ENCODE assay signal across 8 mouse cellular contexts in genomic region chr5:35189113-35189797, GRCm38 (mm10).
DNase-seq lines count a peak whose midpoint lies in the region; ATAC-seq and TF ChIP-seq lines count a peak whose summit lies in the region.

No protein-coding gene starts in this region.

- H3K4me2 ChIP-seq in hindbrain, embryonic 13.5 days: no peak overlapping the region
- H3K4me2 ChIP-seq in kidney, embryonic 15.5 days: no peak overlapping the region

- no peak for TF ChIP-seq CTCF in heart, adult 2 months (IDR thresholded peaks at IDR 0.05)

- no peaks in the 10 kb centered on the region for H3K9me3 ChIP-seq in hindbrain, embryonic 13.5 days
- H3K9me3 ChIP-seq in hindbrain, embryonic 10.5 days: no peaks in the 10 kb centered on the region
- H3K9me3 ChIP-seq in kidney, embryonic 15.5 days (replicated peaks): no peaks in the 10 kb centered on the region
- H3K9me3 ChIP-seq in limb, embryonic 10.5 days (replicated peaks): no peaks in the 10 kb centered on the region

- ATAC-seq in hindbrain, embryonic 13.5 days (ENCODE audit: low FRiP score): peak; percentile 84
- peak; percentile 54 for ATAC-seq in kidney, embryonic 15.5 days (replicated peaks; ENCODE audit: low FRiP score)
- ATAC-seq in erythroid progenitor cell, adult 5-6 weeks (replicated peaks; ENCODE audit: low FRiP score, poor library complexity, severe bottlenecking): no peak

- no peak for DNase-seq in hindbrain, embryonic 10.5 days (ENCODE audit: low spot score)
- peak; percentile 98 to 99 for DNase-seq in cerebellum, postnatal 10 days
- DNase-seq in heart, adult 2 months: peak; percentile 79 to 86
- no peak for DNase-seq in limb, embryonic 10.5 days (ENCODE audit: low spot score)
- DNase-seq in retina, postnatal 1 day: peak; percentile 83

- no peak overlapping the region; the same call in 1 of the 2 replicates for H3K27ac ChIP-seq in hindbrain, embryonic 13.5 days
- H3K27ac ChIP-seq in hindbrain, embryonic 10.5 days: no peak overlapping the region
- H3K27ac ChIP-seq in heart, adult 2 months: peak overlapping the region; percentile 28
- 0 out of 2 replicates have a peak overlapping the region, but pooled peaks have one; percentile 13 for H3K27ac ChIP-seq in kidney, embryonic 15.5 days
- H3K27ac ChIP-seq in limb, embryonic 10.5 days: peak overlapping the region; percentile 12; the same call in 1 of the 2 replicates

- H3K4me3 ChIP-seq in hindbrain, embryonic 13.5 days: no peak overlapping the region
- no peak overlapping the region for H3K4me3 ChIP-seq in hindbrain, embryonic 10.5 days
- no peak overlapping the region for H3K4me3 ChIP-seq in heart, adult 2 months
- no peak overlapping the region for H3K4me3 ChIP-seq in kidney, embryonic 15.5 days (replicated peaks)
- no peak overlapping the region for H3K4me3 ChIP-seq in limb, embryonic 10.5 days

- intact Hi-C loops in heart, adult 2 months (cut with DNase I): loop anchor here (5.0 kb wide), 1 partner anchor 88 kb away; the partner anchor contains the start of gene Adra2c

- H3K9ac ChIP-seq in hindbrain, embryonic 13.5 days: no peak overlapping the region
- no peak overlapping the region for H3K9ac ChIP-seq in heart, adult 2 months (ENCODE audit: low read depth, low read length)
- H3K9ac ChIP-seq in kidney, embryonic 15.5 days: no peak overlapping the region

- TF ChIP-seq POLR2A in heart, adult 2 months (IDR thresholded peaks at IDR 0.05; ENCODE audit: insufficient read depth, low read depth, low read length): no peak

- no peaks in the 10 kb centered on the region for H3K79me2 ChIP-seq in heart, adult 2 months (replicated peaks; ENCODE audit: control insufficient read depth, insufficient read depth, low read length)

- no peaks in the 10 kb centered on the region for H3K36me3 ChIP-seq in hindbrain, embryonic 13.5 days
- no peaks in the 10 kb centered on the region for H3K36me3 ChIP-seq in hindbrain, embryonic 10.5 days
- H3K36me3 ChIP-seq in heart, adult 2 months (ENCODE audit: control insufficient read depth, insufficient read depth, low read length): no peaks in the 10 kb centered on the region
- no peaks in the 10 kb centered on the region for H3K36me3 ChIP-seq in kidney, embryonic 15.5 days
- no peaks in the 10 kb centered on the region for H3K36me3 ChIP-seq in limb, embryonic 10.5 days

- H3K27me3 ChIP-seq in hindbrain, embryonic 13.5 days: no peaks in the 10 kb centered on the region
- H3K27me3 ChIP-seq in hindbrain, embryonic 10.5 days (ENCODE audit: insufficient read depth, poor library complexity, severe bottlenecking): 0 out of 2 replicates have a peak, but pooled peaks cover 5% of the 10 kb centered on the region
- H3K27me3 ChIP-seq in heart, adult 2 months (ENCODE audit: control insufficient read depth, insufficient read depth, low read length): no peaks in the 10 kb centered on the region
- no peaks in the 10 kb centered on the region for H3K27me3 ChIP-seq in kidney, embryonic 15.5 days
- H3K27me3 ChIP-seq in limb, embryonic 10.5 days (ENCODE audit: low read depth, poor library complexity, severe bottlenecking): no peaks in the 10 kb centered on the region

- H3K4me1 ChIP-seq in hindbrain, embryonic 13.5 days (replicated peaks): peaks cover 26% of the 10 kb centered on the region
- peaks cover 9% of the 10 kb centered on the region; the same call in 1 of the 2 replicates for H3K4me1 ChIP-seq in hindbrain, embryonic 10.5 days (replicated peaks)
- H3K4me1 ChIP-seq in heart, adult 2 months (ENCODE audit: control insufficient read depth, insufficient read depth, low read length): peaks cover 7% of the 10 kb centered on the region
- H3K4me1 ChIP-seq in kidney, embryonic 15.5 days: peaks cover 11% of the 10 kb centered on the region
- H3K4me1 ChIP-seq in limb, embryonic 10.5 days: peaks cover 13% of the 10 kb centered on the region; the same call in 1 of the 2 replicates

- 64% methylated on average over 12 of the region's 12 CpGs for whole genome bisulfite sequencing in hindbrain, embryonic 13.5 days
- 90% methylated on average over 12 of the region's 12 CpGs for WGBS in hindbrain, embryonic 10.5 days
- WGBS in heart, adult 2 months: 42% methylated on average over 12 of the region's 12 CpGs
- 67% methylated on average over 12 of the region's 12 CpGs for WGBS in kidney, embryonic 15.5 days
- 83% methylated on average over 12 of the region's 12 CpGs for WGBS in limb, embryonic 10.5 days

- peak; percentile 71 for TF ChIP-seq EP300 in heart, adult 2 months (IDR thresholded peaks at IDR 0.05; ENCODE audit: insufficient read depth, low read depth, low read length)

Comparison
In these comparisons a context has a peak if more than half of its experiments do, and no peak if none do; other contexts are left out.
1. H3K27ac ChIP-seq: peak in heart, adult 2 months (single experiment), kidney, embryonic 15.5 days (single experiment) and limb, embryonic 10.5 days (single experiment); none in hindbrain, embryonic 13.5 days (single experiment) and hindbrain, embryonic 10.5 days (single experiment).
2. DNase-seq: peak in cerebellum, postnatal 10 days (2 of 2), heart, adult 2 months (2 of 2) and retina, postnatal 1 day (single experiment); none in hindbrain, embryonic 10.5 days (single experiment) and limb, embryonic 10.5 days (single experiment).